Mouse (Mus musculus) adrenal gland, adult 2 months (tissue): ENCODE data around the gene Sv2b. TPM values are rescaled to one million over a fixed set of nuclear protein-coding genes. Genes with fewer than 3 reads are reported as not detected.

ENCODE experiments used
- DNase-seq: peaks from one replicate; pipeline ENCODE4 v3.0.0; 2021
- polyA plus RNA-seq: library from polyadenylated mRNA; depleted of rRNA; stranded (reverse); fragments of >200 nt; gene quantifications from 2 replicates; pipeline ENCODE4 v1.2.3, GENCODE M21; 2012; rRNA removed
- total RNA-seq, 2 experiments: library from RNA; stranded (reverse); gene quantifications; 2 replicates each; pipeline ENCODE4 v1.2.3; 2021

The Sv2b gene
- total and polyA plus RNA-seq, 3 experiments: 0.02 to 0.21 (median 0.17) TPM

- no peak for DNase-seq
Observed at GRCm38 (mm10) chr7:75085473-75085872, 223.6 kb downstream of the Sv2b start.

GRCm38 (mm10) chr7:75080163-75080562 lies 228.9 kb downstream of the Sv2b start:
- no peak for DNase-seq

GRCm38 (mm10) chr7:75077560-75078208 lies 231.4 kb downstream of the Sv2b start:
- DNase-seq: no peak

Other genes with a start within 250 kb of the Sv2b start
- 10 to 100 TPM; 51.3 to 66.8 TPM for gene Akap13, start 146.3 kb upstream of the Sv2b start, total RNA-seq
- gene Akap13, start 146.3 kb upstream of the Sv2b start, polyA plus RNA-seq: 8.8 and 9.0 TPM in 2 replicates